Mouse (Mus musculus) neutrophil, adult 5-6 weeks (primary cell): ENCODE results near the gene Gm8994. TPM values are rescaled to one million over a fixed set of nuclear protein-coding genes. Genes with fewer than 3 reads are reported as not detected.
"Not testable (repeated sequence)": the region's sequence is repeated elsewhere in the genome, so short reads cannot be mapped to it uniquely, and the experiment has no call there.

Experiments used
- ATAC-seq: fragments of 151-379, 151-347 bp; 2 replicates; pipeline ENCODE4 v1.8.0; 2017; ENCODE audit warnings: mild to moderate bottlenecking, moderate TSS enrichment; ENCODE audit not compliant: insufficient number of reproducible peaks, poor library complexity, low FRiP score, severe bottlenecking; ENCODE audit errors: extremely low read depth
- total RNA-seq: library from RNA; stranded (forward); fragments of 200-1000 nt; gene quantifications from 2 replicates; pipeline ENCODE4 v1.2.3, GENCODE M21; 2017

Gm8994 gene
- total RNA-seq: not detected in 2 replicates

- ATAC-seq: not testable (repeated sequence)
Measured at GRCm38 (mm10) chr6:136327239-136327638, at the start of gene Gm8994. TSS of gene Gm8994 (plus strand) at chr6:136327539.

- no peak for ATAC-seq
Measured at GRCm38 (mm10) chr6:136277685-136278084, 49.7 kb upstream of the Gm8994 start.

- ATAC-seq: no peak
Measured at GRCm38 (mm10) chr6:136284565-136284964, 42.8 kb upstream of the Gm8994 start.

DNA sequence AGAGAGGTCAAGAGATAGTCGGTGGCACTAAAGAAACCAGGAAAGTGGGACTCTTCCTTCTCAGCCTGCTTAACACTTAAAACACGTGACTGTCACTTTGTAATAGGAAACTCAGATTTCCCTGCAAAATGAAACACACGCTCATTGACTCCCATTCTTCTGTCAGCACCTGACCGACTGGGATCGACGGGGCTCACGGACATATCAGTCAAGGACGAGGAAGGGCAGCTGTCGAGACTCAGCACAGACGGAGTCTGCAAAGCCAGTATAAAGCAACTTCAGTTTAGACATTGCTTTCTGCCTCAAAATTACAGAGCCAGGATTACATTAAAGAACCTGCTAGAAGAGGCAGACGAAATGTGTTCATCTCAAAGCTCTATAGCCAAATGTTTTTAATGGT lies 41.2 kb upstream of the Gm8994 start:
- ATAC-seq: no peak

DNA sequence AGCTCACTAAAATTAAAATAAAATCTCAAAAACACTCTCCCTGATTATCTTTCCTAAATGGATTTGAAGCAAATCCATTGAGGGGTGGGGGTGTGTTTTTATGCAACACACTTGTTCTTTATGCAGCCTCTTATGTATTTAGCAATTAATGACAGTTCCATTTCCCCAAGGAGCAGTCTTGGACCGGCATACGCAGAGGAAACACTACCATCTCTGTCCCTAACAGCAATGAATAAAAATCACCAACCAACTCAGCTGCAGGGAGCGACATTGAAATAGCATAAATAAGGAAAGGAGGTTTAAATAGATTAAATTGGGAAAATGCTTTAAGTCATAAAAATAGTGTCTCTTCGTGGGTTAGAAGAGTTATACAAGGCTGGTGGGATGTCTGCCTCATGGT lies 40.8 kb upstream of the Gm8994 start:
- no peak for ATAC-seq

DNA sequence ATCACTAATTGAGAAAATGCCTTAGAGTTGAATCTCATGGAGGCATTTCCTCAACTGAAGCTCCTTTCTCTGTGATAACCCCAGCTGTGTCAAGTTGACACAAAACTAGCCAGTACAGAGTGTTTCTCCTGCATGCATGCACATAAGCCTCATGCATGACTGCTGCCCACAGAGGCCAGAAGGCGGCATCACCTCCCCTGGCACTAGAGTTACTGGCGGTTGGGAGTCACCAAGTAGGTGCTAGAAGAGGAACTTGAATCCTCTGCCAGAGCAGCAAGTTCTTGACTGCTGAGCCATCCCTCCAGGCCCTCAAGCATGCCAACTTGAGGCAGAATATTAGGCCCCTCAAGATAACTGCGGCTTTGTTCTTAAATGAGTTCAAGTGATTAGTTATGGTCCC lies 35.9 kb upstream of the Gm8994 start:
- ATAC-seq: no peak

- ATAC-seq: no peak
Measured at GRCm38 (mm10) chr6:136291951-136292714, 35.2 kb upstream of the Gm8994 start.

GRCm38 (mm10) chr6:136293700-136294099 lies 33.6 kb upstream of the Gm8994 start:
- ATAC-seq: no peak

GRCm38 (mm10) chr6:136295821-136296220 lies 31.5 kb upstream of the Gm8994 start:
- no peak for ATAC-seq

DNA sequence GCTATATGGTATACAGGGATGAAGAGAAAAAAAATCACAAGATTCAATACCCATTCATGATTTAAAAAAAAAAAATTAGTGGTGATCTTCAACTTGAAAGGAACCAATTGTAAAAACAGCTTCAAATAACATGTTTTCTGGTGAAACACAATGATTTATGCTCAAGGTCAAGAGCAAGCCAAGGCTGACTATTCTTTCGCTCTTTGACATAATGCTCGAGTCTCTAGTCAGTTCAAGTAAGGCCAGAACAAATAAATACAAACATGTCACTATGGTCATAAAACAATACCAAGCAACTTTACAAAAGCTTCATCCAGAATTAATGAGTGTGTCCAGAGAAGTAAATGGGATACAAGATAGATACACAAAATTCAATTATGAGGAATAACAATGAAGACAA lies 31.1 kb upstream of the Gm8994 start:
- no peak for ATAC-seq

DNA sequence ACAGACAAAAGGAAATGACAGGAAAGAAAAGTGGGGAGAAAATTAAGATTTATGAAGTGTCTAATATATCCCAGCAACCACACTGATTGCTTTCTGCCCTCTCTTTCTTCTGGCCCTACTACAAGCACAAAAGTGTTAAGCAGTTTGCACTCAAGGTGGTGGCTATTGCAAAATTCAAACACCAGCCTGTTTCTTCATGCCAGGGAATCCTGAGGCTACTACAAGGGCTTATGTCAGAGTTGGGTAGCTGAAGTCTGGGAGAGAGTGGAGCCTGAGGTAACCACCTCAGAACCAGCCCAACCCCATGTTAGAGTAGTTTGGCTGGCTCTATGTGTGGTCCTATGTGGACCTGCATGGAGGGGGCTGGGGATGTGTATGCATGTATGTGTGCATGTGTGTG lies 23.8 kb upstream of the Gm8994 start:
- no peak for ATAC-seq

DNA sequence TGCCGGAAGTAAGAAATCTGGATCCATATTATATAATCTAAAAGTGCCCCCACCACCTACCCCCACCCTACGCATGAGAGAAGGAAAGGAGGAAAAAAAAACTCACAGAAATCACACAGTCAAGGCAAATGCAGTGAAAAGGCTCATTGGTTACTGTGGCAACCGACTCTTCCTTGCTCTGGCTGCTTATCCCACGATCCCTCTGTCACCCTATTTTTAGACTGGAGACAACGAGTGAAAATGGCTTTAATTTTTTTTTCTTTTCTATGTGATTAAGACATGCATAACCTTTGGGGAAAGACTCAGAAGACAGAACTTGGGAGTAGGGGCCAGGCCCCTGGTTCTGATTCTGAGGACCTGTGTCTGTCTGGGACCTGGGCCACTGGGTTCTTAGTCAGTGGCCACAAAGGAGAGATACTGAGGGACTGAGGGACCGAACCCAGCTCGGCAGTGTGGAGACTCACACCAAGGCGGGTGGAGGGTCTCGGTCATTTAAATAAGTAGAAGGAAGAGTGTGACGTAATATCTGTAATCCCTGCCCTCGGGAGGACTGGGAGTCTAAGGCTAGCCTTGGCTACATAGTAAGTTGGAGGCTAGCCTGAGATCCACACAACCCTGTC lies 22.9 kb upstream of the Gm8994 start:
- ATAC-seq: no peak

DNA sequence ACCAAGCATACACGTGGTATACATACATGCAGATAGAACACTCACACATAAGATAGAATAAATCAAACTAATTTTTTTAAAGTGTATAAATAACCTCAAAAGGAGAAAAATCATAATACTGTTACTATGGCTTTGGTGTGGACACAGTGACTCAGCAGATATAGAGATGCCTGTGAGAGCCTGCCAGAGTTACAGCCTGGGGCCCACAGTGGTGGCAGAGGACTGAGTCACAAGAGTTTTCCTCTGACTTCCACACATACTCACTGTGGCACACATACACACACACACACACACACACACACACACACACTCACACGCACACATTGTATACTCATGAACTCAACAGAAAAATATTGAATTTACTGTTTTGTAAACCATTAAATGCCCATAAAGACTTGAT lies 17.9 kb upstream of the Gm8994 start:
- ATAC-seq: no peak

- ATAC-seq: not testable (repeated sequence)
Measured at GRCm38 (mm10) chr6:136328416-136328815, 1.1 kb downstream of the Gm8994 start.

- no peak for ATAC-seq
Measured at GRCm38 (mm10) chr6:136340669-136341068, 13.3 kb downstream of the Gm8994 start.

DNA sequence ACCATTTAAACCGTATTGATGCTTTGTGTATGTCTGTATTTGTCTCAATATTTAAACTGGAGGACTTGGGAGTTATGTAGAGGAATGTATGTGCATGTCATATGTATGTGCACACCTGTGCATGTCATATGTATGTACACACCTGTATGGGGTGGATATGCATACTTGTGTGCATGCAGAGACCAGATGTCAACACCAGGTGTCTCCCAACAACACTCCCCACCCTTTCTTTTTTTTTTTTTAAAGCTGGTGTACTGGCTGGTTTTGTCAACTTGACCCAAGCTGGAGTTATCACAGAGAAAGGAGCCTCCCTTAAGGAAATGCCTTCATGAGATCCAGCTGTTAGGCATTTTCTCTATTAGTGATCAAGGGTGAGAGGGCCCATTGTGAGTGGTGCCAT lies 13.8 kb downstream of the Gm8994 start:
- no peak for ATAC-seq

DNA sequence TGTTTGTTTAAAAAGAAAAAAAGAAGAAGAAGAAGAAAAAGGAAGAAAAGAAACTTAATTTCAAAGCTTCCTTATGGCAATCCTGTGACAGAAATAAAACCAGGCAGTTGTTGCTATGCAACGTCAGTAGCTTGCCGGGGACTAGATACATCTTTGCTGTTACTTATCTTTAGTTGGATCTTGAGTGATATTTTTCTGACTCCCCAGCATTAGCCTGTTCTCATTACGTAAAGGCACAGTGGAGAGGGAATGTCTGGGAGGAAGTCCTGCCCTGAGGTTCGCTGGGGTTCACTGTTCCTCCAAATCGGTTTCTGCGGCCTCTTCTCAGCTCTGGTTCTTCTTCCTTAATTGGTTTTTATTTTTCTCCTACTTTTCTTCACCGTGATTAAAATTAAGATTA lies 16.5 kb downstream of the Gm8994 start:
- no peak for ATAC-seq

DNA sequence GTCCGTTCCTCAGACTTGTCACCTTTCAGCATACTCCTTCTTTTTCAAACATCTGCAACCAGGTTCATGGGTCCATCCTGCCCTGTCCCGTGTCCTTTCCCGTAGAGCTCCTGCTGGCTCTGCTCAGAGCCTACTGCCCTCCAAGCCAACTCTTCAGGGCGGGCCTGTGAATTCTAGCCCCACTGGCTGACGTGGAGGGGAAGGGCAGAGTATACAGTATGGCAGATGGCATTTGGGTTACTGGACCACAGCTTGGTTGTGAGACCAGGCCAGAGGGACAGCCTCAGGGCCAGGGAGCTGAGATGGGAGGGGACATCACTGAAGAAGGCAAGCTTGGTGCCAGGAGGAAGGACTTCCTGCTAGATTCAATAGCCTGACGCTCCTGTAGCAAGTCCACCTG lies 17.7 kb downstream of the Gm8994 start:
- ATAC-seq: no peak

- no peak for ATAC-seq
Measured at GRCm38 (mm10) chr6:136345641-136346040, 18.3 kb downstream of the Gm8994 start.

DNA sequence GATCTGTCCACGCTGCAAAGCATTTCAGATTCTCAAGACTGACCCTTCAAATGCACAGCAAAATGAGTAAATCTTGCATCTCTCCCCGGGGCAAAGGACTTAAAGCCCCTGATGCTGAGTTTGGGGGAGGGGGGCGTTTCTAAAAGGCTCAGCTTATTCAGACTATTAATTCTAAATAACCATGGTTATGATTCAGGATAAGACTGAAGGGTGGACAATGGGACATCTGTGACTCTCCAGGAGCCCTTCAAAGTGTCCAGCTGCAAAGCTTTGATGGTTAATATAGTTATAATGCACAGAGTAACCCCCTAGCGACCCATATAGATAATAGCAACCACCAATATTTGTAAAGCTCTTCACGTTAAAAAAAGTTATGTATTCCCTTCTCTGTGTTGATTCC lies 19.7 kb downstream of the Gm8994 start:
- no peak for ATAC-seq

GRCm38 (mm10) chr6:136347631-136348030 lies 20.3 kb downstream of the Gm8994 start:
- ATAC-seq: no peak
